Mouse (Mus musculus) lung, postnatal 0 days (tissue): ENCODE data around the gene Crkl.

Experiments used
- CTCF ChIP-seq: IDR thresholded peaks from 2 replicates; pipeline ENCODE4 v1.5.1; 2016; ENCODE audit warnings: antibody characterized with exemption, mild to moderate bottlenecking
- EP300 ChIP-seq: IDR thresholded peaks from 2 replicates; pipeline ENCODE4 v1.6.1; 2016; ENCODE audit warnings: antibody characterized with exemption, mild to moderate bottlenecking, control low read depth

DNA sequence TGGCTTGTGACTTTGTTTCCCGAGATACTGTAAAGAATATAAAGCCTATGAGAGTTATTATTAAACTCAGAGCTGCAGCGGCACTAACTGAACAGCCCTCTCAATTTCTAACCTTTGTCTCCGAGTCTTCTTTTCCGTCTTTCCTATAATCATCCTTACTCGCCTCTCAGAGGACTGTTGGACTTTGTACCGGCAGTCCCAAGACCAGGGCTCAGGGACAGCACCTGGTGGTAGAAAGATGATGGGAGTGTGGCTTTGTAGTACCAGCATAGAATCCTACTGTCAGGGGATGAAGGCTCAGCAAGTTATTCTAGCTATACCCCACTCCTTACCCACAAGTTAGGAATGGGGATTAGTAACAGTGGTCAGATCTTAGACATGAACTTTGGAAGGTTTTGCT, 74.4 kb downstream of the Crkl start:
- TF ChIP-seq CTCF (no peak), EP300 (no peak)
